Mouse (Mus musculus) ES-E14 (cell line): ENCODE measurements around the gene Cmip.

Source experiments
- CHD2 ChIP-seq: IDR thresholded peaks from 2 replicates; pipeline ENCODE4 v1.6.1; 2014; ENCODE audit warnings: mild to moderate bottlenecking, low read depth, low read length, inconsistent platforms
- HCFC1 ChIP-seq: IDR thresholded peaks from 2 replicates; pipeline ENCODE4 v1.6.1; 2012; ENCODE audit warnings: low read length, inconsistent platforms, borderline replicate concordance; ENCODE audit not compliant: insufficient read depth

DNA sequence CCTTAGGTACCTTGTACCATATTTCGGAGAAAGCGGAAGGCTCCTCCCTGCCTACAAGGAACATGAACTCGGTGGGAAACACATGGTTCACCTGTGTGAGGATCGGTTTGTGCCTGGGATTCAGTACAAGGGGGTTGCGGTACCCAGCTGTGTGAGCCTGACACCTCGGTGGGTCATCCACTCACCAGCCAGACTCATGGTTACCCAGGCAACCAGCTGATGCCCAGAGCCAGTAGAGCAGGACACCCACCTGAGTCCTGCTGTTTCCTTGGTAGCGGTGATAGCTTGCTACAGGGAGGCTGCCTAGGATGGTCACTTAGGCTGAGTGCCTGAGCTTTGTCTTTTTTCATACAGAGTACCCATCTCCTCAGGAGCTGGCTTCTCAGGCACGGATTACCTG, 142.4 kb downstream of the Cmip start:
- TF ChIP-seq CHD2, result no peak
- no peak for TF ChIP-seq HCFC1
